Mouse (Mus musculus) embryonic facial prominence, embryonic 10.5 days (tissue): ENCODE results near the gene Rfx8. TPM values are rescaled to one million over a fixed set of nuclear protein-coding genes. Genes with fewer than 3 reads are reported as not detected.

ENCODE experiments used
- DNase-seq: peaks from one replicate; pipeline ENCODE4 v3.0.0-alpha.2; 2017; ENCODE audit warnings: low spot score
- H3K27ac ChIP-seq: fragments of 300-500 bp; sonication (generic); replicated peaks from 2 replicates; pipeline ENCODE4 v1.5.1; 2016; ENCODE audit warnings: mild to moderate bottlenecking
- H3K27me3 ChIP-seq: fragments of 300-500 bp; sonication (generic); replicated peaks from 2 replicates; pipeline ENCODE4 v1.6.1; 2016; ENCODE audit warnings: low read depth, mild to moderate bottlenecking; ENCODE audit not compliant: poor library complexity, severe bottlenecking
- H3K36me3 ChIP-seq: fragments of 300-500 bp; sonication (generic); replicated peaks from 2 replicates; pipeline ENCODE4 v1.6.1; 2016; ENCODE audit warnings: mild to moderate bottlenecking, moderate library complexity
- H3K4me1 ChIP-seq: fragments of 300-500 bp; sonication (generic); 2 replicates; pipeline ENCODE4 v1.6.1; 2016
- H3K4me3 ChIP-seq: fragments of 300-500 bp; sonication (generic); 2 replicates; pipeline ENCODE4 v1.5.1; 2016; ENCODE audit warnings: mild to moderate bottlenecking, moderate library complexity
- H3K9me3 ChIP-seq: fragments of 300-500 bp; sonication (generic); 2 replicates; pipeline ENCODE4 v1.6.1; 2016; ENCODE audit warnings: mild to moderate bottlenecking
- WGBS: fragments of 180-500 bp; shearing (Covaris S2); methylation state at CpG from one replicate; pipeline ENCODE4 v1.1.7; 2016; 5-methylcytosine and 5-hydroxymethylcytosine counted together
- polyA plus RNA-seq: library from polyadenylated mRNA; unstranded; fragments of >200 nt; fragmentation: Nextera tagmentation; extraction: Ambion mirVana; gene quantifications from 2 replicates; pipeline ENCODE4 v1.2.1, GENCODE M21; 2016

The Rfx8 gene
- polyA plus RNA-seq, 1 experiment from 2014 or later: 0.56 TPM

GRCm38 (mm10) chr1:39702216-39703046, 18.4 kb downstream of the Rfx8 start:
- H3K9me3 ChIP-seq: no peaks in the 10 kb centered on the region
- H3K36me3 ChIP-seq: no peaks in the 10 kb centered on the region
- peaks cover 62% of the 10 kb centered on the region for H3K4me1 ChIP-seq
- H3K27me3 ChIP-seq: peaks cover 5% of the 10 kb centered on the region; the same call in 1 of the 2 replicates
- 17% methylated on average over 18 of the region's 18 CpGs for WGBS
- peak; percentile 58 for DNase-seq
- peak overlapping the region; percentile 83 for H3K27ac ChIP-seq
- 0 out of 2 replicates have a peak overlapping the region, but pooled peaks have one; percentile 19 for H3K4me3 ChIP-seq

- H3K4me3 ChIP-seq: peak overlapping the region; percentile 32; the same call in 1 of the 2 replicates
- no peaks in the 10 kb centered on the region for H3K9me3 ChIP-seq
- no peaks in the 10 kb centered on the region for H3K36me3 ChIP-seq
- peak; percentile 75 for DNase-seq
- peaks cover 63% of the 10 kb centered on the region for H3K4me1 ChIP-seq
- H3K27ac ChIP-seq: peak overlapping the region; percentile 83
- WGBS: 5% methylated on average over 9 of the region's 9 CpGs
- H3K27me3 ChIP-seq: peaks cover 10% of the 10 kb centered on the region; the same call in 1 of the 2 replicates
Measured at GRCm38 (mm10) chr1:39701274-39701602, 19.6 kb downstream of the Rfx8 start.

GRCm38 (mm10) chr1:39700599-39701273, 20.1 kb downstream of the Rfx8 start:
- Histone ChIP-seq H3K27ac (peak overlapping the region; percentile 83), H3K4me1 (peaks cover 65% of the 10 kb centered on the region), H3K27me3 (peaks cover 12% of the 10 kb centered on the region; the same call in 1 of the 2 replicates), H3K4me3 (peak overlapping the region; percentile 32; the same call in 1 of the 2 replicates), H3K9me3 (no peaks in the 10 kb centered on the region), H3K36me3 (no peaks in the 10 kb centered on the region)
- 8% methylated on average over 7 of the region's 7 CpGs for WGBS
- peak; percentile 61 for DNase-seq

GRCm38 (mm10) chr1:39698456-39698855, 22.3 kb downstream of the Rfx8 start:
- H3K4me3 ChIP-seq: no peak overlapping the region
- peak overlapping the region; percentile 31; the same call in 1 of the 2 replicates for H3K27ac ChIP-seq
- 17% methylated on average over 6 of the region's 6 CpGs for WGBS
- no peaks in the 10 kb centered on the region for H3K36me3 ChIP-seq
- peaks cover 65% of the 10 kb centered on the region for H3K4me1 ChIP-seq
- no peaks in the 10 kb centered on the region for H3K9me3 ChIP-seq
- peaks cover 12% of the 10 kb centered on the region; the same call in 1 of the 2 replicates for H3K27me3 ChIP-seq
- DNase-seq: no peak

GRCm38 (mm10) chr1:39695198-39695597, 25.6 kb downstream of the Rfx8 start:
- peaks cover 15% of the 10 kb centered on the region; the same call in 1 of the 2 replicates for H3K27me3 ChIP-seq
- peaks cover 46% of the 10 kb centered on the region for H3K4me1 ChIP-seq
- no peaks in the 10 kb centered on the region for H3K36me3 ChIP-seq
- H3K4me3 ChIP-seq: no peak overlapping the region
- no peak for DNase-seq
- H3K9me3 ChIP-seq: no peaks in the 10 kb centered on the region
- WGBS: 64% methylated on average over 4 of the region's 4 CpGs
- no peak overlapping the region for H3K27ac ChIP-seq

- DNase-seq: no peak
- Histone ChIP-seq H3K4me1 (peaks cover 42% of the 10 kb centered on the region), H3K36me3 (no peaks in the 10 kb centered on the region), H3K9me3 (no peaks in the 10 kb centered on the region), H3K27ac (no peak overlapping the region), H3K4me3 (no peak overlapping the region), H3K27me3 (peaks cover 15% of the 10 kb centered on the region; the same call in 1 of the 2 replicates)
- 58% methylated on average over 7 of the region's 7 CpGs for WGBS
Measured at GRCm38 (mm10) chr1:39694756-39695155, 26.0 kb downstream of the Rfx8 start.

- no peak overlapping the region for H3K27ac ChIP-seq
- no peaks in the 10 kb centered on the region for H3K36me3 ChIP-seq
- no peak for DNase-seq
- 0 out of 2 replicates have a peak, but pooled peaks cover 10% of the 10 kb centered on the region for H3K27me3 ChIP-seq
- H3K4me1 ChIP-seq: peaks cover 27% of the 10 kb centered on the region
- H3K4me3 ChIP-seq: no peak overlapping the region
- 67% methylated on average over 3 of the region's 3 CpGs for WGBS
- no peaks in the 10 kb centered on the region for H3K9me3 ChIP-seq
Measured at GRCm38 (mm10) chr1:39691974-39692373, 28.8 kb downstream of the Rfx8 start.

GRCm38 (mm10) chr1:39691061-39691460, 29.7 kb downstream of the Rfx8 start:
- Histone ChIP-seq H3K4me1 (peaks cover 25% of the 10 kb centered on the region), H3K9me3 (no peaks in the 10 kb centered on the region), H3K27me3 (0 out of 2 replicates have a peak, but pooled peaks cover 4% of the 10 kb centered on the region), H3K27ac (0 out of 2 replicates have a peak overlapping the region, but pooled peaks have one; percentile 24), H3K36me3 (no peaks in the 10 kb centered on the region), H3K4me3 (no peak overlapping the region)
- no peak for DNase-seq
- WGBS: 52% methylated on average over 4 of the region's 4 CpGs

GRCm38 (mm10) chr1:39688573-39688972, 32.2 kb downstream of the Rfx8 start:
- 0 out of 2 replicates have a peak, but pooled peaks cover 3% of the 10 kb centered on the region for H3K27me3 ChIP-seq
- peaks cover 18% of the 10 kb centered on the region for H3K4me1 ChIP-seq
- 82% methylated on average over 6 of the region's 6 CpGs for WGBS
- DNase-seq: no peak
- no peaks in the 10 kb centered on the region for H3K36me3 ChIP-seq
- no peak overlapping the region for H3K4me3 ChIP-seq
- H3K27ac ChIP-seq: no peak overlapping the region
- H3K9me3 ChIP-seq: no peaks in the 10 kb centered on the region

- Histone ChIP-seq H3K36me3 (no peaks in the 10 kb centered on the region), H3K27ac (no peak overlapping the region), H3K27me3 (no peaks in the 10 kb centered on the region), H3K4me1 (peaks cover 18% of the 10 kb centered on the region), H3K4me3 (no peak overlapping the region), H3K9me3 (no peaks in the 10 kb centered on the region)
- WGBS: 69% methylated on average over 9 of the region's 9 CpGs
- DNase-seq: no peak
Measured at GRCm38 (mm10) chr1:39687279-39687678, 33.5 kb downstream of the Rfx8 start.

GRCm38 (mm10) chr1:39685841-39686240, 35.0 kb downstream of the Rfx8 start:
- WGBS: 6% methylated on average over 1 of the region's 1 CpGs
- H3K36me3 ChIP-seq: no peaks in the 10 kb centered on the region
- H3K27ac ChIP-seq: no peak overlapping the region
- peaks cover 5% of the 10 kb centered on the region for H3K4me1 ChIP-seq
- DNase-seq: peak; percentile 77
- H3K27me3 ChIP-seq: no peaks in the 10 kb centered on the region
- no peak overlapping the region for H3K4me3 ChIP-seq
- H3K9me3 ChIP-seq: no peaks in the 10 kb centered on the region

GRCm38 (mm10) chr1:39681638-39682037, 39.2 kb downstream of the Rfx8 start:
- Histone ChIP-seq H3K9me3 (no peaks in the 10 kb centered on the region), H3K4me1 (peaks cover 11% of the 10 kb centered on the region), H3K27me3 (no peaks in the 10 kb centered on the region), H3K27ac (no peak overlapping the region), H3K4me3 (no peak overlapping the region), H3K36me3 (no peaks in the 10 kb centered on the region)
- 93% methylated on average over 5 of the region's 5 CpGs for WGBS
- DNase-seq: no peak
